Mouse (Mus musculus): ENCODE measurements at regions not wholly inside any gene's neighbourhood (a gene's known extent, or its start where the extent isn't known, plus 50 kb on each side); places are given as distances from the start of the nearest gene placed in this dataset.

DNA sequence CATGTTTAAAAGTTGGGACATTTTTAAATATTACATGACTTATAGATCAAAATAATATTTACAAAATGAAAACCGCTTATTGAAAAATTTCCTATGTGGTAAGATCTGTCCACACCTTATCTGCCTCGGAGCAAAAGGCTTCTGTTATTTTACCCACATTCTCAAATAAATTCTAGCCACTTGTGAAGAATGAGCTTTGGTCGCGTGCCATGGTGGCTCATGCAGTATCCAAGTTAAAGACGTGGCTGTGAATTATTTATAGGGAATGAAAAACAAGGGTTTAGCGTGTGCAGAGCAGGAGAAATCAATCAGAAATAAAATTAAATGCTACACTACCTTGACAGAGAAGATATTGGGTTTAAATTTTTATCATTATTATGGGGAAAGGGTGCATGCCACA lies 430.7 kb upstream of the Cited2 start:
- no peak for DNase-seq

GRCm38 (mm10) chr10:17294440-17294839 lies 428.6 kb upstream of the Cited2 start:
- no peak for DNase-seq

DNA sequence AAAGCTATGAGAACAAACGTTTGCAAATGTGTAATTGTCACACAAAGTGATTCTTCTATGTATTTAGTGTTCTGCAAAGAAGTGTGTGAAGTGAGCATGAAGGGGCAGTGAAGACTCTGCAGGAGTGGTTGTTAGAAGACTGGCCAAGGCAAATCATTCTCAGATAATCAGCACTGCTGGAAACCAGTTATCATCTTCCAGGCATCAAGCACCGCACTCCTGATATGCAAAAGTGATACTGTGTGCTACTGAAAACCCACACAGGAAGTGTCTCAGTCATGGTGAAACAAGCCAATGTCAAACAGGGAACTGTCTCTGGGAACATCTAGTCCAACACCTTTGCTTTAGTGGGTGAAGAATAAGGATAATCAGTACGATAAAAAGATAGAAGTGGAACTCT lies 427.9 kb upstream of the Cited2 start:
- no peak for DNase-seq

DNA sequence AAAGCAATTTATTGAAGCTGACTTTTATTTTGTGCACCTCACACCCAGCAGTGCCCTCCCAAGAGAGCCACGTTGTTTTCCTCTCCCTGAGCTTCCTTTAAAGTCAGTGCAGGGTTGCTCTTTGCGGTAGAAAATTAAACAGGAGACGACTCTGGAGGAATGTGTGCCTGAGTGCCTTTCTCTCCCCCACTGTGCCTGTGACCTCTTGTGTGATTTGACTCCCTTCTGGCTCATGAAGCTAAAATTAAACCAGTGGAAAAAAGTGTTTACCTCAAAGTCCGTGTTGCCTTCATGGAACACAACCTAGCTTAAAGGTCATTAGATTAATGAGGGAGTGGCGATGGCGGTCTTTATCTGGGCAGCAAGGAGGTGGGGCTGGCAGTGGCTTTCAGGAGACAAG lies 423.4 kb upstream of the Cited2 start:
- no peak for DNase-seq

DNA sequence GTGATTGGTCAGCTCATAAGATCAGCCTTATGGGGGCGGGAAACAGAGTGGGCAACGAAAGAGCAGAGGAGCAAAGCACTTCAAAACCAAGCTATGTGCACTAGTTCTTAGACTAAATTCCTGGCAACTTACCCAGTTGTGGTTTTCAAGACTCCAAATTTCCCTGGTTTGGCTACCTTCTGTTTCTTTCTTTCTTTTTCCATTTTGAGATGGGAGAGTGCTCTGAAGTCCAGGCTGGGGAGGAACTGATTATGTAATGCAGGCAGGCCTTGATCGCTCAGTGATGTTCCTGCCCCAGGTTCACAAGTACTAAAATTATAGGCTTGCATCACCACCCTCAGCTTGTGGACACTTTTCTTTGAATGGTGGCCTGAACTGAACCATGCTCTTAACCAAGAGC lies 396.3 kb upstream of the Cited2 start:
- no peak for DNase-seq

GRCm38 (mm10) chr10:17330904-17331606 lies 392.0 kb upstream of the Cited2 start:
- peak; percentile 25 for DNase-seq

DNA sequence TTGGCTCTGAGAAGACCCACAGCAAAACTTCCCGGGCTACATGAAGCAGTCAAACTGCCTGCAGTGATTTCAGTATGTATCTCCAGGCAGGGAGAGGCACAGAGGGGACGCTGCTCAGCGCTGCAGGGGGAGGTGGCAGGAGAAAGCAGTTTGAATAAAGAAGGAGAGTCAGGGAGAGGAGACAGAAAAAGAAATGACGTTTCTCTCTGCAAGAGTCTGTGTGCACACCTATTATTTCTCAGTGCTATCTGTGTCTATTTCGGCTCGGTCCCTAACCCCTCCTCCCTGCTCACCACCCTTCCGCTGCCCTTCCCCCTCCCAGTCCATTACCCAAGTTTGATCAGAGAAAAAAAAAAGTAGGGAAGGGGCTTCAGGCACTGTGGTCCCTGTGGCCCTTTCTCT lies 391.4 kb upstream of the Cited2 start:
- DNase-seq, result peak; percentile 66

DNA sequence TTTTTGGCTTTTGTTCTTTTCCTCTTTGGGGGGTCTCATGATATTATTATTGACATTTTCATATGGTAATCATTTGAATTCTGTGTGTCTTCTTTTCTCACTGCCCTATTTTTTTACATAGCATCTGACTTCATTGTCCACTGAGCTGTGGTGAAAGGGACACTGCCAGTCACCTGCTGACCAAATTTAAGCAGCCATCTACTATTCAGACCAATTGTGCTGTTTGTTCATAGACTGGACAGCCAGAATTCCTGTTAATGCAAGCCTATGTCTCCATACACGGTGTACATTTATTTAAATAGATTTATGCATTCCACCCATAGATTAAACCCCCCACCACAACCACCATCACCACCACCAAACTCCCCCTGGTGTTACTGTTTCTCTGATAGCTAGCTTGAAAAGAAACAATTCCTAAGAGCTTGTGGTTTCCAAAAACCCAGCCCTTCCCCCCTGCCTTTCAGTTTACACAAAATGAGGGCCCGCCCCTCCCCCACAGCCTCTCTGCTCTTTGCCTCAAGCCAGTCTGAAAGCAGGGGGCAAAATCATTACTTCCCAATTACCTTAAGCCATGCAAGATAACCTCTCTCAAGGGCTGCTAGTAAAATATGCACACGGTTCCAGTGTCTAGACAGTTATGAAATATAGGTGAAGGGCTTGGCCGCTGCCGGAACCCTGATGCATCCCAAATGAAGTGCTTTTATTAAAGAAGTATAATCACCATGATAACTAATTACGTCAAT lies 390.8 kb upstream of the Cited2 start:
- peak; percentile 85 for DNase-seq

DNA sequence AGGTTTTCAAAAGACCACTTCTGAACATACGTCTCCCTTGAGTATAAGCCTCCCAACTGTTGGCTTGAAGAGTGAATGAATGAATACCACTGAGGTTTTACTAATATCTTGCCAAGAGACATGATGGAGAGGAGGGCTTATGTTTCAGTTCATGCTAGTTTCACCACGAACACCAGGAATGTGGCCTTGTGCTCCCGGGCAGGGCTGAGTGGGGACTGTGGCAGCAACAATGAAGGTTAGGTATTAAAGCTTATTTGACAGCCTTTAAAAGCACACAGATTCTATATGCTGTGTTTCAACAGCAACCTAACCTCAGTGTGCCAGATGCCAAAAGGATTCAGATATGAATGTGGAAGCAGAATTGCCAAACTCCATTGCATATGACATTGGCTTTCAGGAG lies 390.0 kb upstream of the Cited2 start:
- peak; percentile 12 for DNase-seq

DNA sequence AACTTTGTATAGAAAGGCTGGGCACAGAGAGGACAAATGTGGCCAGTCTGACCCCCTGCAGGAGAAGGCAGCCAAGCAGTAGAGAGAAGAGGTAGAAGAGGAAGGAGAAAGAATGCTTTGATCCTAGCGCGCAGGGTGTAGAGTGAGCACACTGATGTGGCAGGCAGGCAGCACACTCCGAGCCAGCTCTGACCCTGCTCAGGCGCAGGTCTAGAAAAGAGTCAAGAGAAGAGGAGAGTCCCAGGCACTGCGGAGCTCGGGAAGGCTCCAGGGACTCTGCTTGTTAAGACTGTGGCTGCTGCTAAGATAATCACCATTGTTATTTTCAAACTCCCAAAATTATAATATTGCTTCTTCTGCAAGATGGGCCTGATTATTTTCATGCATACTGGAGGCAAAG lies 389.3 kb upstream of the Cited2 start:
- peak; percentile 45 for DNase-seq

DNA sequence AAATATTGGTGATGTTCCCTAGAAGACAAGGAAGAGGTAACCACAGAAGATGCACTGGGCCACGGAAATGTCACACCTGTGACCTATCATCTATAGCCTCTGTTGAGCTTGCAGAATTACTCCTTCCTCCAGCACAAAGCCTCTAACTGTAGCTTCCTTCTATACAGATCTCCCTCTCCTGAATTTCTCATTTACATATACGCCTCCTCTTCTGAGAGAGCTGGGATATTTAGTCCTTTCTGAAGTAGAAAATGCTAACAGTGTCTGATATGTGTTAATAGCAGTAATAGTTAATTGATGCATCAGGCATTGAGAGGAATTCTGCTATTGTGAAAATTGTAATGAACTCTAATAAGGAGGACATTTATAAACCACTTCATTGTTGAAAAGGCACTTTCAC lies 385.8 kb upstream of the Cited2 start:
- no peak for DNase-seq

DNA sequence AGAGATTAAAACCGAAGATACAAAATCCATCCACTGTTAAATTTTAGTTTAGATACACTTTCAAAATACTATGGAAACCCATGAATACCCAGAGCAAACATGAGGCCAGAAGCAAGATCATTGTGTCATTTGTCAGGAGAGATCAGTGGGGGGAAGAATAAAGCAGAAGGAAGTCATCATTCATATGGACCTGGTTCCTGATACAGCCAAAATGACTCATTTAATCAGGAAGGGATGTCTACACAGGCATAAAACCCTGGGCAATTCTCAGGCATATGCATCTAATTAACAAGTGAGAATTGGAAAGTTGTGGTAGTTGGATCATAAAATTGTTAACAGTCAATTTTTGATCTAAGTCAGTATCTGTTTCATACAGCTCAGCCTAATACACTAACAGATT lies 379.2 kb upstream of the Cited2 start:
- no peak for DNase-seq

- DNase-seq, result no peak
Measured at GRCm38 (mm10) chr10:17352202-17352994, 370.6 kb upstream of the Cited2 start.

DNA sequence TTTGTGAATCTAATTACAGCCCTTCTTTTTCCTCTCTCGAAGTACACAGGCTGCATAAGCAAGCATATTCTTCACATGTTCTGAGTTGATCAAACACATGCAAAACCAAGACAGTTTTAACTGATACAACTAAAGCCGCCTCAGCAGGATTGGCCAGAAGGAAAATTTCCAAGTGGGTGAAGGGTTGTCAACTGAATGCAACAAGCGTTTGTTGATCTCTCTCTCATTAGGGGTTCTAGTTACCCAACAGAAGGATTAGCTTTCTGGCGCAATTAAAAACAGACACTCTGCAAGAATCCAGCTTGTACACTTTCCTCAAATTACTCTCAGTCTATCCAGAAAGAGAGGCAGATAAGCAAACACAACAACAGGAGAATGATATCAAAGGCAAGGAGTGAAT lies 367.5 kb upstream of the Cited2 start:
- DNase-seq, result no peak

- DNase-seq, result peak; percentile 39
Measured at GRCm38 (mm10) chr10:17356041-17356440, 367.0 kb upstream of the Cited2 start.

DNA sequence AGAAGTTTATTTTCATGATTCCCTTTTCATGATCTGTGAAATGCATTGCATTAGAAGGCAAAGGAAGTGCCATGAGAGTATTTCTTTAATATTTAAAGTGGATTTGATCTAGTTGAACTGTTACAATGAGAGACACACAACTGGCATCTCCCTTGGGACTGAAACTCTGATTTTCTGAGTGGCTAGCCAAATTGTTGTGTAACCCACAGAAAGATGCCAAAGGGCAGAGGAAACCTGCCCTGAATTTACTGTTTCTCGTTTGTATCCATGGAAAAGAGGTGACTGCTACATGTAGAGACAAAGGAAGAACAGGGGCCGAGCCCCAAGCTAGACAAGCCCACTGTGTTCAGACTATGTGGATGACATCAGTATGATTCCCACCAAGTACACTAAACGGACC lies 360.4 kb upstream of the Cited2 start:
- DNase-seq, result no peak

DNA sequence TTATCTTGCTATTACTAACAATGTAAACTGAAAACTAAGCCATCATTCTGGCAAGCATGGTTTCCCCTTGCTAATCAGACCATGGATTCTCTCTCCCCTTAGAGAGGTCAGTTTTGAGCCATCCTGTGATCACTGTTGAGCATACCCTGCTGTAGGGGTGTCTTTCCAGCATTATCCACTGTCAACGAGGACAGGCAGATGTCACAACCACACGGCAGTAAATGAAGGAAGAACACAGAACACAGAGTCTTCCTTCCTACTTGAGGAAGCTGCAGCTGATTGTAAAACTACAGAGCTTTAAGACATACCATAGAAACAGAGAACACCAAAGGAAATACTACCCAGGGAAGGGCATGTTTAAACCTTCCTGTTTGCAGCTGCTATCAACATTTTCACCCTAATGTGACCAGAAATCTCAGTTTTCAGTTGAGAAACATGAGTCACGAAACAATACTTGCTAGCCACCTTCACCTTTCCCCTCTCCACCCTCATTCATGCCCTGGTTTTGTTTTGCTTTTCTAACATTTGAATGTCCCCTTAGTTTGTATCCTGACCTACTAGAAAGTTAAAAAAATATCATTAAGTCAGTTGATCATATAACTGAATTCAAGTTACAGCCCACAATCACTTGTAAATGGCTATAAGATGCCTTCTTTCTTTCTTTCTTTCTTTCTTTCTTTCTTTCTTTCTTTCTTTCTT lies 356.8 kb upstream of the Cited2 start:
- no peak for DNase-seq

GRCm38 (mm10) chr10:17367026-17367425 lies 356.0 kb upstream of the Cited2 start:
- DNase-seq, result peak; percentile 46

DNA sequence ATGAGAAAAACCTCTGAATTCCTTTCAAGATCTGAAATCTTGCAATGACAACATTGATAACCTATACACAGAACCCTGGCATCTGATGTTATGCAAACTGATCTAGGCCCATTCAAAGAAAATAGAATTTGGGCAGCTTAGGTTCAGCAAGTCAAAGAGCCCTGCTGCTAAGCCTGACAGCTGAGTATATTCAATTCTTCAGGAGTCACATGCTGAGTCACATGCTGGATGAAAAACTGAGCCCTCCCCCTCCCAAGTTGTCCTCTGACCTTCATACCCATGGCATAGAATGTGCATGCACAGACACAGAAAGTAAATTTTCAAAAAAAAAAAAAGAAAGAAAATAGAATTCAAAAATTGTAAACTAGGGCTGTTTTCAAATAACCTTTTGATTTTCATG lies 355.6 kb upstream of the Cited2 start:
- DNase-seq, result no peak

- DNase-seq, result no peak
Measured at GRCm38 (mm10) chr10:17368636-17369035, 354.4 kb upstream of the Cited2 start.

- DNase-seq, result no peak
Measured at GRCm38 (mm10) chr10:17372905-17373304, 350.1 kb upstream of the Cited2 start.

- DNase-seq, result no peak
Measured at GRCm38 (mm10) chr10:17374047-17374446, 349.0 kb upstream of the Cited2 start.

DNA sequence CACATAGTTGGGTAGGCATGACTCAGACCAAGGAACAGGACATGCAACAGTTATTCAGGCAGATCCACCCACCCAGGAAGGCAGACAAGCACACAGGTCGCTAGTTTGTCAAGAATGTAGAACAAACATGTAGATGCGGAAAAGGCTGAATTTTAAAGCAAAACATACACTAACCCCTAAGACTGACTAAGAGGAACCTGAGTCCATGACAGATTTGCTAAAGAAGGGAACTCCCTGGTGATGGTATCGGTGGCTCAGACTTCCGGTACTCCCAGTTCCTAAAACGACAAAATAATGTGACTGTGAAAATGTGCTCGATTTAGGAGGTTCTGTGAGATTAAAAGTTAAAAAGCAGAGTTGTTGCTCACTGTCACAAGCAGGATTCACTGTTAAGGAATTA lies 340.0 kb upstream of the Cited2 start:
- DNase-seq, result no peak

All from embryo, embryonic 11 days (tissue).